Mouse (Mus musculus): ENCODE data around the gene Pdk4. TPM values are rescaled to one million over a fixed set of nuclear protein-coding genes. Genes with fewer than 3 reads are reported as not detected.

Gene Pdk4
- polyA plus RNA-seq (2016; fragmentation: Nextera tagmentation; extraction: Ambion mirVana): 0.46 and 0.69 TPM in 2 replicates

DNA sequence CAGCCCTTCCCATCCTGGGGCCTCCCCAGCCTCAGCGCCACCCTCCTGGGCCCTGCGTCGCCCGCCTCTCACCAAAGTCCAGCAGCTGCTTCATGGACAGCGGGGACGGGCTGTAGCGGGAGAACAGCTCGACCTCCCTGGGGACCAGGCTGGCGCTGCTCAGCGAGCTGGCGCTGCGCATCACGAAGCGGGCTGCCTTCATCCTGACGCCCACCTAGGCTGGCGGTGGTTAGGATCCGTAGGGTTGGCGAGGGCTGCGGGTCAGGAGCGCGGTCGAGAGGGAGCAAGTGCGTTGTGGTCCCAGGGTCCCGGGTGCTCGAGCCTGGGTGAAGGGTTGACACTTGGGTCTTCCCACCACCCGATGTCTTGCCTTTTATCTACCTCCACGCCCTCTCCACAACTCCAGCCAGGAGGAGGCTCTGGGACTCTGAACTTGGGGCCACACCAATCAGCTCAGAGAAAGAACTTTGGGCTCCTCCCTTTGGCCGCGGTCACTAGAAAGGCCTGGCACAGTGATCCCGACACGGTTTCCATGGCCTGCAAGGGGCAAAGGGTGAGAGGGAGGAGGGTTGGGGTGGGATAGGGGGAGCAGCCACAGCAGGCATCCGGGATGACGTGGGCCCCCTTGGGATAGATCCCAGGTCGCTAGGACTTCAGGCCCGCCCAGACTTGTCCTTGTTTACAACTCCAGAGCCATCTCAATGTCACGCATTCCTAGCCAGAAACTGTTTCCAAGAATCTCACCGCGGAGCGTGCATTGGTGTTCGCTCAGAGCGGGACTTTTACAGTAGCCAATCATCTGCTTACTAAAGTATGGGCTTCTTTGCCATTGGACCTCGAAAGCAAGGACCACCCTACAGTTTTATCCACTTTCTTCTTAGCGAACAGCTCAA lies at the start of gene Pdk4:
Gene Pdk4, minus strand, starts transcription at position 349 of the 893 bp plus-strand sequence.
- Histone ChIP-seq H3K9ac (replicated peaks) (peak within 1 kb of the TSS; percentile 54; the same call in 1 of the 2 replicates), H3K27me3 (peaks cover 13% of the 10 kb centered on the region), H3K36me3 (no peaks in the 10 kb centered on the region), H3K4me3 (peak within 1 kb of the TSS; percentile 49), H3K27ac (replicated peaks) (no peak within 1 kb of the TSS), H3K9me3 (no peaks in the 10 kb centered on the region), H3K4me2 (replicated peaks) (peak within 1 kb of the TSS; percentile 94), H3K4me1 (peaks cover 8% of the 10 kb centered on the region)
- 2% methylated on average over 43 of the region's 43 CpGs for WGBS
- ATAC-seq (ENCODE audit: low FRiP score, low read depth): peak; percentile 80

DNA sequence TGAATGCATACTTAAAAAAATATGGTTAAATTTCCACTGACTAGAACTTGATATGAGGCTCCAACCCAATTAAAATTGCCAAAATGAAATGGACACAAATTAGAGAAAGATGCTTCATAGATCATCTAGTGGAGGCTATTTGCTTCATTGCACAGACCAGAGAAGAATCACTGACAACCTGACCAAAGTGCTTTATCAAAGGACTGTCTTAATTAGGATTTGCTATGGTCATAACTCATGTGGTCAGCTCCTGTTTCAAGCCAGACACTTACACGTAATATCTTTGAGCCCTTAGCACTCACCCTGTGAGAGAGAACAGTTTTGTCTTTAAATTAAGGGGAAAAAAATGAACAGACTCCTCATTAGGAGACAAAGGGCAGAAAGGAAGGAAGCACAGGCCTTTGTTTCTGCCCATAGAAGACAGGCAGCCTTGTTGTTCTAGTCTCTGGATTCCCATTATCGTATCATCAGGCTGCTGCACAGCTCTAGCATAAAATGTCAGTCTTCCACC lies 41.8 kb upstream of the Pdk4 start:
- no peak overlapping the region for H3K27ac ChIP-seq (replicated peaks)
- H3K36me3 ChIP-seq: no peaks in the 10 kb centered on the region
- no peak overlapping the region for H3K4me2 ChIP-seq (replicated peaks)
- no peaks in the 10 kb centered on the region for H3K9me3 ChIP-seq
- no peaks in the 10 kb centered on the region for H3K4me1 ChIP-seq
- no peak overlapping the region for H3K4me3 ChIP-seq
- no peak overlapping the region for H3K9ac ChIP-seq (replicated peaks)
- ATAC-seq (ENCODE audit: low FRiP score, low read depth): no peak
- WGBS: 71% methylated on average over 2 of the region's 2 CpGs
- no peaks in the 10 kb centered on the region for H3K27me3 ChIP-seq

DNA sequence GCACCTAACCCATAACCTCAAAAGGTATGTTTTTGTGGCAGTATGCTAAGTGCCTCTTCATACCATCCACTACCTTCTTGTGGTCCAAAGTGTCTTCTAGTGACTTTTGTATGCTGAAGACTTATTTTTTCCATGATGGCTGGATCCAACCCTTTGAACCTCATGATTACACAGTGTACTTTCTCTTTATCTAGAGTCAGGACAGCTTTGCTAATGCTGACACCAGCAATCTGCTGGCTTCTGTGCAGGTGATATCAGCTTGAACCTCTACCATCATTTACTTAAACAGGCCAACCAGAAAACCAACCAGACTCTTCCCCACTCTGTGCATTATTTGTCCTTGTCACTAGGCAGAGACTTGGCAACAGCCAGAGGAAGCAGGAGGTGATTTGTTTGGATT lies 39.6 kb upstream of the Pdk4 start:
- H3K9ac ChIP-seq (replicated peaks): no peak overlapping the region
- no peak overlapping the region for H3K27ac ChIP-seq (replicated peaks)
- no peaks in the 10 kb centered on the region for H3K9me3 ChIP-seq
- H3K4me1 ChIP-seq: no peaks in the 10 kb centered on the region
- no peak overlapping the region for H3K4me3 ChIP-seq
- ATAC-seq (ENCODE audit: low FRiP score, low read depth): no peak
- no peaks in the 10 kb centered on the region for H3K27me3 ChIP-seq
- H3K36me3 ChIP-seq: no peaks in the 10 kb centered on the region
- no peak overlapping the region for H3K4me2 ChIP-seq (replicated peaks)

DNA sequence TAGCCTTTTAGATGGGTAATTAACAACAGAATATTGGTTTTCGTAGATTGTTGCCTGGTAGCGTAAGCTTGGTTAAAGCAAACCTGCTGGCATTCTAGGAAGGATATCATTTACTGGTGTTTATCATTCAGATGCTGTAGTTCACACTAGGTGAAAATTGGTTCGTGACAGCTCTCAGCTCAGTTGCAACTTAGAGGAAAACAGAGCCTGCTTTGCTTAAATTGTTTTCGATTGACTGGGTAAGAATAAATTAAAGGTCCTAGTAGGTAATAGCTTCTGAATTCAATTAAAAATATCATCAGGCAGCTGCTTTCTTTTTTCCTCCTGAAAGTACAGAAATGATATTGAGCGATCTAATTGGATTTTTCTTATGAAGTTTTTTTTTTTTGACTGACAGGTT lies 21.0 kb upstream of the Pdk4 start:
- Histone ChIP-seq H3K9me3 (no peaks in the 10 kb centered on the region), H3K27ac (replicated peaks) (no peak overlapping the region), H3K9ac (replicated peaks) (no peak overlapping the region), H3K27me3 (no peaks in the 10 kb centered on the region), H3K4me3 (no peak overlapping the region), H3K4me2 (replicated peaks) (no peak overlapping the region), H3K4me1 (no peaks in the 10 kb centered on the region), H3K36me3 (no peaks in the 10 kb centered on the region)
- no peak for ATAC-seq (ENCODE audit: low FRiP score, low read depth)
- WGBS: 79% methylated on average over 5 of the region's 5 CpGs

DNA sequence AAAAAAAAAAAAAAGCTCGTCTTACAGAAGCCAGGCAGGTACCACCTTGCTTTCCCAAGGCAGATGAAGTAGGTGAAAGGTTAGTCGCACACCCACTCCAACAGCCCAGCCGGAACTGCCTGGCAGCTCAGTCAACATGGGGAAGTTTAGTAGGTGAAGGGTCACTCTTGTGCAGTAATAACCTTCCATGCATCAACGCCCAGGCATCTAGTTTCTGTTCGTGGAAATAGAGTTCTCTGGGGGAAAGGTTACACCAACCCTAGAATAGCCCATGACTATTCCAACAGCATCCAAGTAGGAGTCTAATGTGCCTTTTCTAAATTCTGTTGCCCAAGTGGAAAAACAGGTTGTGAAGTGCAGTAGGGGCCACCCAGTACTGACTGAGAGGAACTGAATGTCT lies 13.6 kb upstream of the Pdk4 start:
- Histone ChIP-seq H3K27me3 (no peaks in the 10 kb centered on the region), H3K4me1 (no peaks in the 10 kb centered on the region), H3K36me3 (no peaks in the 10 kb centered on the region), H3K27ac (replicated peaks) (no peak overlapping the region), H3K4me2 (replicated peaks) (no peak overlapping the region), H3K9ac (replicated peaks) (no peak overlapping the region), H3K4me3 (no peak overlapping the region), H3K9me3 (no peaks in the 10 kb centered on the region)
- no peak for ATAC-seq (ENCODE audit: low FRiP score, low read depth)
- WGBS: 67% methylated on average over 5 of the region's 5 CpGs

DNA sequence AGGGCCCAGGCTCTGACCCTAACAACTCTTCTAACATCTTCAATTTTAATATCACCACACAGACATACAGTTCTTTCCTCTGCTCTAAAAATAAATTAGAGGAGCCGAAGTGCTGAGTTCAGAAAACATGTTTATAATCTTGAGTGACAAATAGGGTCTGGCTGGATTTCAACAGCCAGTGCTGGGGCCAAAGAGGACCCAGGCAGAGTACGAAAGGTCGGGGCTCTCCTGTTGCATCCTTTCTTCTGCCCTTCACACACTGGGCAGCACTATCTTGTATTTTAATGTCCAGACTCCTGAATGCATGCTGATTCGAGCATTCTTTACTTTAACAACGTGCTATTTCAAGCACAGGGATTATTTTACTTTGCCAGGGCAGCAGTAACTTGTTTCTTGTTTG lies 13.2 kb upstream of the Pdk4 start:
- no peak overlapping the region for H3K9ac ChIP-seq (replicated peaks)
- H3K36me3 ChIP-seq: no peaks in the 10 kb centered on the region
- no peak overlapping the region for H3K4me2 ChIP-seq (replicated peaks)
- ATAC-seq (ENCODE audit: low FRiP score, low read depth): no peak
- H3K27ac ChIP-seq (replicated peaks): no peak overlapping the region
- WGBS: 73% methylated on average over 5 of the region's 5 CpGs
- H3K9me3 ChIP-seq: no peaks in the 10 kb centered on the region
- H3K4me1 ChIP-seq: no peaks in the 10 kb centered on the region
- H3K4me3 ChIP-seq: no peak overlapping the region
- H3K27me3 ChIP-seq: no peaks in the 10 kb centered on the region

DNA sequence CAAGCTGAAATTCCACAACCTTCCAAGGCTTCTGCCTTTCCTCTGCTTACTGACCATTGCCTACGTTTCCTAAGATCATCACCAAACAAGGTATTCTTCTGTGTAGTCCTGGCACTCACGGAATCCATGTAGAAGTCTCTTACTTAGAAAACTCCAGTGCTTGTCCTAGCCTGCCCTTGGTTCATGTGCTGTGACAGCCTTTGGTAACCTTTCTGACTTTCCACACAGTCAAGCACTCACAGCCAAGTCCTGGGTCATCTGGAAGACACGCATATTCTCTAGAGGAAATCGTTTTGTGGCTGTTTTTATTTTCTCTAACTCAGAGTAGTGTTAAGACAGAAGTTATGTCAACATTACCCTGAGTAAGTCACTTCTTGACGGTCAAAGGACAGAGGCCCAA lies 11.7 kb upstream of the Pdk4 start:
- no peak overlapping the region for H3K4me2 ChIP-seq (replicated peaks)
- H3K27me3 ChIP-seq: no peaks in the 10 kb centered on the region
- H3K27ac ChIP-seq (replicated peaks): no peak overlapping the region
- no peak overlapping the region for H3K9ac ChIP-seq (replicated peaks)
- no peak for ATAC-seq (ENCODE audit: low FRiP score, low read depth)
- H3K4me1 ChIP-seq: no peaks in the 10 kb centered on the region
- 88% methylated on average over 5 of the region's 5 CpGs for WGBS
- H3K4me3 ChIP-seq: no peak overlapping the region
- no peaks in the 10 kb centered on the region for H3K36me3 ChIP-seq
- H3K9me3 ChIP-seq: no peaks in the 10 kb centered on the region

DNA sequence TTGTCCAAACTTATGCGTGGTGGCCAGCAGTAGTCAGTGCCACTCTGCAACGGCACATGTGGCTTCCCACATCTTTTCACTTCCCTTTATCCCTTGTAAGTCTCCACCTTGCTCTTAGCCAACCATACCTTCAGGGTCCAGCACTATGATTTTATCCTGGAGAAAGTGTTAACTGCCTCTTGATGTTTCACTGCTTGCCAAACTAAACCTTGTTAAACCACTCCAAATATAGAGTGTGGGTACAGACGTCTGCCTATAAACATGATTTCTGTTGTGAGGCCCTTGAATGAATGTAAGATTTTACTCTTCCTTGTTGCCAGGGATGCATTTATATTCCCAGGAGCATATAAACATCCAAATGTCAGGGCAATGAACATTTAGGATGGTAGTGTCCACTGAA lies 10.2 kb upstream of the Pdk4 start:
- no peaks in the 10 kb centered on the region for H3K27me3 ChIP-seq
- H3K36me3 ChIP-seq: no peaks in the 10 kb centered on the region
- H3K9ac ChIP-seq (replicated peaks): no peak overlapping the region
- no peak for ATAC-seq (ENCODE audit: low FRiP score, low read depth)
- no peak overlapping the region for H3K27ac ChIP-seq (replicated peaks)
- WGBS: 92% methylated on average over 3 of the region's 3 CpGs
- H3K4me3 ChIP-seq: no peak overlapping the region
- H3K4me2 ChIP-seq (replicated peaks): no peak overlapping the region
- H3K4me1 ChIP-seq: no peaks in the 10 kb centered on the region
- no peaks in the 10 kb centered on the region for H3K9me3 ChIP-seq

DNA sequence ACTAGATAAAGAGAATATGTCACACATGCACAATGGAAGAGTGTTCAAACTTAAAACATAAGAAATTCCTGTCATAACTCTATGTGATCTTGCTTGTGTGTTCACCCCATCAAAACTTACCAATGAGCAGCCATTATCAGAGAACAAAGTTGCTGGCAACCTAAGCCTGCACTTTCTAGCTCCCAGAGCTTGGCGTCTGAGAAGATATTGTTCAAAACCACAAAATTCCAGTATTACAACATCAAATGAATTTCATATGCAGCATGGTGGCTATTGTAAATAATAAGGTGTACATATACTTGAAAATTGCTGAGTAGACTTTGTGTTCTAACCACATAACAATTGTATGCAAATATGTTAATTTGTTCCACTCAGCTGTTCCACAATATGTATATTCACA lies 6.7 kb upstream of the Pdk4 start:
- Histone ChIP-seq H3K27ac (replicated peaks) (no peak overlapping the region), H3K4me3 (no peak overlapping the region), H3K9me3 (no peaks in the 10 kb centered on the region), H3K27me3 (no peaks in the 10 kb centered on the region), H3K4me2 (replicated peaks) (no peak overlapping the region), H3K4me1 (no peaks in the 10 kb centered on the region), H3K36me3 (no peaks in the 10 kb centered on the region), H3K9ac (replicated peaks) (no peak overlapping the region)
- 100% methylated on average over 1 of the region's 1 CpGs for WGBS
- ATAC-seq (ENCODE audit: low FRiP score, low read depth): no peak

DNA sequence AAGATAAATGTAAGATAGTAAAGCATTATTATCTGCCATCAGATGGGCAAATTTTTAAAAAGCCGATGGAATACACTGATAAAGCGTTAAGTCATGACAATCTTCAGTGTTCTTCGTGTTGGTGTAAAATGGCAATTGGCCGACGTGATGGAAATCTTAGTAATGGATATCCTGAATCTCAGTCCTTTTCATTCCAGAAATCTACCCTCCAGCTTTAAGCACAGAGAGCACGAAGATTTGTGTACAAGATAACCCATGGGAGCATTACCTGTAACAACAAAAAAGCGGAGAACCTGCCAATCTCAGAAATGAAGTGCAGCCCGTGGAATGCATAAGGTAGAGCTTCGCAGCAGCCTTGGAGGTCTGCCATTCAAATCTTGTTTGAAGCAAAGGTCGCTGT lies 5.4 kb upstream of the Pdk4 start:
- H3K36me3 ChIP-seq: no peaks in the 10 kb centered on the region
- no peak overlapping the region for H3K4me3 ChIP-seq
- H3K4me1 ChIP-seq: peaks cover 4% of the 10 kb centered on the region; the same call in 1 of the 2 replicates
- 92% methylated on average over 10 of the region's 10 CpGs for WGBS
- no peaks in the 10 kb centered on the region for H3K9me3 ChIP-seq
- ATAC-seq (ENCODE audit: low FRiP score, low read depth): no peak
- no peak overlapping the region for H3K9ac ChIP-seq (replicated peaks)
- H3K27me3 ChIP-seq: peaks cover 9% of the 10 kb centered on the region
- no peak overlapping the region for H3K27ac ChIP-seq (replicated peaks)
- no peak overlapping the region for H3K4me2 ChIP-seq (replicated peaks)

DNA sequence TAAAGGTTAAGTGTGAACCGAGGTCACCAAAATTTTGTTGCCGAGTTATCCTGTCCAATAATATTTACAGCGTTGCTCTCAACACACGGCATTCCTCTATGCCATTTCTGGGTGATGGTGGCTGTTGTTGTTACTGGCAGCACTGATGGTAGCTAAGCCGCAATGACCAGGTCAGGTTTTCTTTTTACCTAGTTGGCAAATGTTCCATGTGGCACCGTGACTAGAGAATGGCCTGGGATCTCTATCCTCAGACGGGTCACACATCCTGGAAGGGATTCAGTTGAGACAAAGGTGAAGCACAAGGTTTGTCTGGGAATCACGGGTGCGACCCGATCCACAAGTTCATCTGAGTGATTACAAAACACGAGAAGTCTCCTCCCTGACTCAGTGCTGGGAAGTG lies 2.6 kb upstream of the Pdk4 start:
- Histone ChIP-seq H3K36me3 (no peaks in the 10 kb centered on the region), H3K4me2 (replicated peaks) (no peak overlapping the region), H3K27ac (replicated peaks) (no peak overlapping the region), H3K27me3 (peaks cover 13% of the 10 kb centered on the region), H3K4me1 (peaks cover 8% of the 10 kb centered on the region), H3K4me3 (no peak overlapping the region), H3K9me3 (no peaks in the 10 kb centered on the region), H3K9ac (replicated peaks) (no peak overlapping the region)
- no peak for ATAC-seq (ENCODE audit: low FRiP score, low read depth)
- WGBS: 90% methylated on average over 11 of the region's 11 CpGs

DNA sequence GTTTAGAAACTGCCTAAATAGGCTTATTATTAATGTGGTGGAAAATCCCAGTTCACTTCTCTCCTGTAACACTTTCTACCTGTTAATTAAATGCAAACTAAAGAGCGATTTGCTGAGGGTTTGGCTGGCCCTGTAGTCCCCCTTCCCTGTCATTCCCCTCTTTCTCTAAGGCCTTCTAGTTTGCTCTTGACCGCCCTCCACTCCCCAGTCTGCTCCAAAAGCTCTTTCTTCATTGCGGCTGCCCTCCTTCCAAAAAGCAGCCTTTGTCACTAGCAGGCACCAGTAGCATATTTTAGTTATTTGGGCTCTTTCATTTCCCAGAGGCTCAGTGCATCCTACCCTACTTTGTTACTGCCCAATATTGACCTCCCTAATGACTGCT lies 736 bp upstream of the Pdk4 start:
- Histone ChIP-seq H3K4me1 (peaks cover 8% of the 10 kb centered on the region), H3K4me3 (peak overlapping the region; percentile 49; the same call in 1 of the 2 replicates), H3K9ac (replicated peaks) (no peak overlapping the region), H3K36me3 (no peaks in the 10 kb centered on the region), H3K27ac (replicated peaks) (no peak overlapping the region), H3K4me2 (replicated peaks) (peak overlapping the region; percentile 94), H3K9me3 (no peaks in the 10 kb centered on the region), H3K27me3 (peaks cover 13% of the 10 kb centered on the region)
- WGBS: 53% methylated on average over 3 of the region's 3 CpGs
- ATAC-seq (ENCODE audit: low FRiP score, low read depth): no peak; the same call in 1 of the 2 replicates

All from midbrain, embryonic 12.5 days (tissue).